Mouse (Mus musculus) intestine, postnatal 0 days (tissue): ENCODE data around the gene Nup62. TPM values are rescaled to one million over a fixed set of nuclear protein-coding genes. Genes with fewer than 3 reads are reported as not detected.

Source experiments
- ATAC-seq: fragments of 200-750 bp; cut with Nextera tagmentation; 2 replicates; pipeline ENCODE4 v1.8.0; 2017; ENCODE audit warnings: mild to moderate bottlenecking, moderate TSS enrichment, moderate library complexity
- H3K27ac ChIP-seq: fragments of 300-500 bp; sonication (generic); 2 replicates; pipeline ENCODE4 v1.5.1; 2014; ENCODE audit warnings: mild to moderate bottlenecking, low read depth, low read length, moderate library complexity
- H3K27me3 ChIP-seq: fragments of 300-500 bp; sonication (generic); replicated peaks from 2 replicates; pipeline ENCODE4 v1.6.1; 2014; ENCODE audit warnings: low read length, mixed read lengths; ENCODE audit not compliant: control insufficient read depth, insufficient read depth
- H3K36me3 ChIP-seq: fragments of 300-500 bp; sonication (generic); 2 replicates; pipeline ENCODE4 v1.6.1; 2014; ENCODE audit warnings: mild to moderate bottlenecking, moderate library complexity; ENCODE audit not compliant: control insufficient read depth, insufficient read depth
- H3K4me1 ChIP-seq: fragments of 300-500 bp; sonication (generic); replicated peaks from 2 replicates; pipeline ENCODE4 v1.6.1; 2014; ENCODE audit warnings: antibody characterized with exemption, low read length, mixed read lengths; ENCODE audit not compliant: control insufficient read depth, insufficient read depth
- H3K4me2 ChIP-seq: fragments of 300-500 bp; sonication (generic); replicated peaks from 2 replicates; pipeline ENCODE4 v1.6.1; 2014; ENCODE audit warnings: low read depth, mild to moderate bottlenecking, moderate library complexity
- H3K4me3 ChIP-seq: fragments of 300-500 bp; sonication (generic); 2 replicates; pipeline ENCODE4 v1.5.1; 2014; ENCODE audit warnings: low read depth, low read length
- H3K9ac ChIP-seq: fragments of 300-500 bp; sonication (generic); 2 replicates; pipeline ENCODE4 v1.6.1; 2014; ENCODE audit warnings: mild to moderate bottlenecking, low read depth, low read length
- H3K9me3 ChIP-seq: fragments of 300-500 bp; sonication (generic); 2 replicates; pipeline ENCODE4 v1.6.1; 2016; ENCODE audit warnings: mixed run types; ENCODE audit not compliant: control insufficient read depth
- CTCF ChIP-seq: sonication (generic); IDR thresholded peaks from 2 replicates; pipeline ENCODE4 v1.5.1; 2016; ENCODE audit warnings: low read depth, mild to moderate bottlenecking, control low read depth, antibody characterized with exemption, moderate library complexity
- WGBS: fragments of 180-500 bp; shearing (Covaris S2); extraction: QIAGEN DNeasy Blood & Tissue Kit; methylation state at CpG from one replicate; pipeline ENCODE4 v1.1.7; 2014; 5-methylcytosine and 5-hydroxymethylcytosine counted together
- polyA plus RNA-seq: library from polyadenylated mRNA; unstranded; fragments of >200 nt; fragmentation: Nextera tagmentation; extraction: Ambion mirVana; gene quantifications from 2 replicates; pipeline ENCODE4 v1.2.1, GENCODE M21; 2015

Nup62 gene
- polyA plus RNA-seq, 1 experiment from 2014 or later, result 28.1 TPM

DNA sequence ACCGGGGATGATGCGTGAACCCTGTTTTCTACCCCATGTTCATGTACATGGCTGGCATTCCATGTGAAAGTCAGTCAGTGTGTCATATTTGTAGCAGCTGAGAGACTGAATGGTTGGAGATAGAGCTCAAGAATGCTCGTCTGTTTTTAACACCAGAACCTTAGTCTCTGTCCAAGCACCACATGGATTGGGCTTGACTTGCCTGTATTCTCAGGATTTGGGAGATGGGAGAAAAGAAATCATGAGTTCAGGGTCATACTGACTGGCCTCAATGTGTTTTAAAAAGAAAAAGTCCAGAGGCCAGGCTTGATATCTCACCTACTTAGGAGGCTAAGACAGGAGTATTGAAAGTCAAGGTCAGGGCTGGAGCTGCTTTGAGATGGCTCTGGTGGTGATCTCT lies 1.6 kb downstream of the Nup62 start:
- WGBS, result 16% methylated on average over 3 of the region's 3 CpGs
- peak overlapping the region; percentile 95 for H3K4me3 ChIP-seq
- H3K27ac ChIP-seq, result no peak overlapping the region
- no peaks in the 10 kb centered on the region for H3K27me3 ChIP-seq
- no peaks in the 10 kb centered on the region for H3K9me3 ChIP-seq
- H3K36me3 ChIP-seq, result peaks cover 15% of the 10 kb centered on the region; the same call in 1 of the 2 replicates
- TF ChIP-seq CTCF, result no peak
- ATAC-seq, result no peak
- peak overlapping the region; percentile 84 for H3K4me2 ChIP-seq
- H3K9ac ChIP-seq, result peak overlapping the region; percentile 89
- H3K4me1 ChIP-seq, result peaks cover 16% of the 10 kb centered on the region

DNA sequence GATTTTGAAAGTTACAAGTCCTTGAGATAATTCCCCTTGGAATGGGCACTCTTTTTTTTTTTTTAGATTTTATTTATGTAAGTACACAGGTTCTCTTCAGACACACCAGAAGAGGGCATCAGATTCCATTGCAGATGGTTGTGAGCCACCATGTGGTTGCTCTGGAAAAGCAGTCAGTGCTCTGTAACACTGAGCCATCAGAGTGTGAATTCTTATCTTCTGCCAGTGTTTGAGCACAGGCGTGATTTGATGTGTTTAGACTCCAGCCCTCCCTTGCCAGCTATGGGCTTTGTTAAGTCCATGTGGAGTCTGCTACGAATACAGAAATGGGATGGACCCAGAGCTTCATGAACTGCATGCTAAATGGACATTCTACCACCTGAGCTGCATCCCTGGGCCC lies 2.3 kb downstream of the Nup62 start:
- no peak for ATAC-seq
- no peaks in the 10 kb centered on the region for H3K9me3 ChIP-seq
- peaks cover 9% of the 10 kb centered on the region; the same call in 1 of the 2 replicates for H3K36me3 ChIP-seq
- peak; percentile 60 for TF ChIP-seq CTCF
- H3K27ac ChIP-seq, result 0 out of 2 replicates have a peak overlapping the region, but pooled peaks have one; percentile 21
- H3K4me1 ChIP-seq, result peaks cover 16% of the 10 kb centered on the region
- no peak overlapping the region for H3K9ac ChIP-seq
- peak overlapping the region; percentile 84 for H3K4me2 ChIP-seq
- no peaks in the 10 kb centered on the region for H3K27me3 ChIP-seq
- 7% methylated on average over 2 of the region's 2 CpGs for WGBS
- H3K4me3 ChIP-seq, result peak overlapping the region; percentile 95

DNA sequence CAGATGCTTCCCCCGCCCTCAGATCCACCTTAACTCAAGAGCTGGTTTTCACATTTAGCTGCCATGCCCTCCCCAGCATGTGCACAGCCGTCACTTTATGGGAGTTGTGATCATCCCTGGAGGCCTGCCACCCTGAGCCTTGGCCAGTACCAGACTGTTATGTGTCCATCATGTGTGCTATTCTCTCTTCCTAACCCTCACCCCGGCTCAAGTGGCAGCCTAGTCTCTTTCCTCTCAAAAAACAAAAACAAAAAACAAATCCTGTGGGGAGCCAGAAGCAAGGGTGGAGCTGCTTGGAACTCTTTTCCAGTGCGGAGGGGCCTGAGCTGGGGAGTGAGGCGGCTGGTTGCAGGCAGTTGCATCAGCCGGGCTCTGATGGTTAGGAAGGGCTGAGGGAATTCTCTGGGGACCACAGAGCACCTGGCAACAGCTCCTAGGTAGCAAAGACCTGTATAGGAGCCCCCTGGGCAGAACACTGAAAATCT lies 2.9 kb downstream of the Nup62 start:
- Histone ChIP-seq H3K4me3 (peak overlapping the region; percentile 12; the same call in 1 of the 2 replicates), H3K27me3 (no peaks in the 10 kb centered on the region), H3K27ac (0 out of 2 replicates have a peak overlapping the region, but pooled peaks have one; percentile 21), H3K4me2 (peak overlapping the region; percentile 84), H3K36me3 (peaks cover 2% of the 10 kb centered on the region; the same call in 1 of the 2 replicates), H3K4me1 (peaks cover 16% of the 10 kb centered on the region), H3K9ac (0 out of 2 replicates have a peak overlapping the region, but pooled peaks have one; percentile 31), H3K9me3 (no peaks in the 10 kb centered on the region)
- WGBS, result 20% methylated on average over 6 of the region's 6 CpGs
- no peak for TF ChIP-seq CTCF
- ATAC-seq, result no peak

DNA sequence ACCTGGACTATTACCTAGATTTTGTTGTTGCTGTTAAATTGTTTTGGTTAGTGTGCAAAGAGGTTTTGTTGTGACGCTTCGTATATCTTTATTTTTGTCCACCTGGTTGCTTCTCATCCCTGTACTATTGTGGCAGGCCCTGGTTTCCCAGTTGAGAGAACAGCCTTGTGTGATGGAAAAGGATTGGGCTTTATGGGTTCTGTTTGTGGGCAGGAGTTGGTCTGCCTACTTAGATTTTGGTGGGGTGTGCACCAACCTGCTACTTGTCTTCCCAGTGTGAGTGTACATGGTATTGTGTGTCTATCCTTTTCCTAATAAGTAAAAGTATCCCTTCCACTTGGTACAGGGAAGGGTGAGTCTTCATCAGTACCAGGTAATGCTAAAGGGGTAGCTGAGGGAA lies 3.5 kb downstream of the Nup62 start:
- TF ChIP-seq CTCF, result no peak
- no peak for ATAC-seq
- Histone ChIP-seq H3K27me3 (no peaks in the 10 kb centered on the region), H3K9me3 (no peaks in the 10 kb centered on the region), H3K4me2 (peak overlapping the region; percentile 84), H3K27ac (0 out of 2 replicates have a peak overlapping the region, but pooled peaks have one; percentile 21), H3K4me3 (no peak overlapping the region), H3K36me3 (no peaks in the 10 kb centered on the region; the same call in 1 of the 2 replicates), H3K4me1 (peaks cover 16% of the 10 kb centered on the region), H3K9ac (0 out of 2 replicates have a peak overlapping the region, but pooled peaks have one; percentile 31)
- 85% methylated on average over 2 of the region's 2 CpGs for WGBS

DNA sequence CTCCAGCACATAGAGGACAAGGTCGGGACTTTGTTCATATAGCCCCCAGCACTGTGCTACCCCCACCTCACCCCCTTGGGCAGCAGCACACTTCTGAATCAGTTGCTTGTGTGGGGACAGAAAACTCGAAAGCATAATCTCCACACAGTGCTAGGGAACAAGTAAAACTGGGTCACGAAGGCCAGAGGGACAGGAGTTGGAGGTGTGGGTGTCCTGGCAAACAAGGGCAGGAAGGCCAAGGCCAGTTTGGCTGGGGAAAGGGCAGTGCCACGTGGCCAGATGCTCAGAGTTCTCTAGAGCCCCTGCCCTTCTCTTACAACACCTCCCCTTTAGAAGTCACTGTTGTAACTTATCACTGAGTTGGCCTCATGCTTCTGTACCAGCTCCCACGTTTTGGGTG lies 4.0 kb downstream of the Nup62 start:
- Histone ChIP-seq H3K27ac (0 out of 2 replicates have a peak overlapping the region, but pooled peaks have one; percentile 21), H3K4me2 (peak overlapping the region; percentile 18), H3K4me1 (peaks cover 16% of the 10 kb centered on the region), H3K9ac (0 out of 2 replicates have a peak overlapping the region, but pooled peaks have one; percentile 22), H3K27me3 (no peaks in the 10 kb centered on the region), H3K4me3 (no peak overlapping the region), H3K36me3 (no peaks in the 10 kb centered on the region; the same call in 1 of the 2 replicates), H3K9me3 (no peaks in the 10 kb centered on the region)
- TF ChIP-seq CTCF, result no peak
- ATAC-seq, result no peak
- WGBS, result 37% methylated on average over 5 of the region's 5 CpGs

DNA sequence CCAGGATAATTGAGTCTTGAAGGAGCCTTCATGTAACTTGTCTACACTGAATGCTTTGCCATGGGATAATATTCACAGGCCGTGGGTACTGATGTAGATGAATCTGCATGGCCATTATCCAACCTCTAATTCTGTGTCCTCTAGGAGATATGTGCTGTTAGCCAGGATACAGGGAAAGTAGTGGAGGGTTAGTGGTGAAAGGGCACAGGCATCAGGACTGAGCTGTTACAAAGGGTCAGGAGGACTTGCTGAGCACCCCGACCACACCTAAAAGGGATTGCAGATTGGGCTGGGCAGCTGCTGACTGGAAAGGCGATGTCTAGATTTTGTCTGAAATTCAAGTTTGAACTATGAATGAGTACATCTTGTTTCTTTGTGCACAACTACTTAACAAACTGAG lies 4.6 kb downstream of the Nup62 start:
- ATAC-seq, result no peak
- WGBS, result 61% methylated on average over 3 of the region's 3 CpGs
- Histone ChIP-seq H3K27me3 (no peaks in the 10 kb centered on the region), H3K4me3 (no peak overlapping the region), H3K27ac (no peak overlapping the region), H3K4me2 (peak overlapping the region; percentile 18; the same call in 1 of the 2 replicates), H3K4me1 (peaks cover 16% of the 10 kb centered on the region), H3K36me3 (no peaks in the 10 kb centered on the region; the same call in 1 of the 2 replicates), H3K9ac (no peak overlapping the region), H3K9me3 (no peaks in the 10 kb centered on the region)
- TF ChIP-seq CTCF, result no peak
